Mouse (Mus musculus) liver, embryonic 11.5 days (tissue): ENCODE results near the gene Ankrd34a. TPM values are rescaled to one million over a fixed set of nuclear protein-coding genes. Genes with fewer than 3 reads are reported as not detected.

Experiments
- ATAC-seq: fragments of 200-750 bp; cut with Nextera tagmentation; replicated peaks from 2 replicates; pipeline ENCODE4 v1.8.0; 2017; ENCODE audit warnings: moderate number of reproducible peaks, mild to moderate bottlenecking, moderate TSS enrichment, moderate library complexity; ENCODE audit not compliant: low FRiP score
- DNase-seq: peaks from one replicate; pipeline ENCODE4 v3.0.0-alpha.2; 2017; ENCODE audit warnings: low spot score
- H3K27ac ChIP-seq: fragments of 300-500 bp; sonication (generic); 2 replicates; pipeline ENCODE4 v1.5.1; 2014; ENCODE audit warnings: mild to moderate bottlenecking, low read depth, low read length, control low read depth
- H3K27me3 ChIP-seq: fragments of 300-500 bp; sonication (generic); replicated peaks from 2 replicates; pipeline ENCODE4 v1.6.1; 2014; ENCODE audit warnings: low read length, mixed read lengths; ENCODE audit not compliant: control insufficient read depth, insufficient read depth
- H3K36me3 ChIP-seq: fragments of 300-500 bp; sonication (generic); 2 replicates; pipeline ENCODE4 v1.6.1; 2014; ENCODE audit warnings: mild to moderate bottlenecking, low read length, moderate library complexity, mixed read lengths; ENCODE audit not compliant: control insufficient read depth, insufficient read depth
- H3K4me1 ChIP-seq: fragments of 300-500 bp; sonication (generic); replicated peaks from 2 replicates; pipeline ENCODE4 v1.6.1; 2014; ENCODE audit warnings: low read length, mixed read lengths; ENCODE audit not compliant: control insufficient read depth, insufficient read depth
- H3K4me2 ChIP-seq: fragments of 300-500 bp; sonication (generic); 2 replicates; pipeline ENCODE4 v1.6.1; 2014; ENCODE audit warnings: mild to moderate bottlenecking, control low read depth, moderate library complexity
- H3K4me3 ChIP-seq: fragments of 300-500 bp; sonication (generic); 2 replicates; pipeline ENCODE4 v1.5.1; 2014; ENCODE audit warnings: low read depth, low read length, control low read depth
- H3K9ac ChIP-seq: fragments of 300-500 bp; sonication (generic); 2 replicates; pipeline ENCODE4 v1.6.1; 2014; ENCODE audit warnings: low read depth, low read length, control low read depth
- H3K9me3 ChIP-seq: fragments of 300-500 bp; sonication (generic); 2 replicates; pipeline ENCODE4 v1.6.1; 2016; ENCODE audit warnings: low read length, inconsistent platforms, mixed read lengths; ENCODE audit not compliant: control insufficient read depth
- WGBS: fragments of 180-500 bp; shearing (Covaris S2); extraction: QIAGEN DNeasy Blood & Tissue Kit; methylation state at CpG from one replicate; pipeline ENCODE4 v1.1.7; 2014; 5-methylcytosine and 5-hydroxymethylcytosine counted together
- polyA plus RNA-seq: library from polyadenylated mRNA; unstranded; fragments of >200 nt; fragmentation: Nextera tagmentation; extraction: Ambion mirVana; gene quantifications from 2 replicates; pipeline ENCODE4 v1.2.1, GENCODE M21; 2014

The Ankrd34a gene
- polyA plus RNA-seq, 1 experiment from 2014 or later = 1.1 TPM

DNA sequence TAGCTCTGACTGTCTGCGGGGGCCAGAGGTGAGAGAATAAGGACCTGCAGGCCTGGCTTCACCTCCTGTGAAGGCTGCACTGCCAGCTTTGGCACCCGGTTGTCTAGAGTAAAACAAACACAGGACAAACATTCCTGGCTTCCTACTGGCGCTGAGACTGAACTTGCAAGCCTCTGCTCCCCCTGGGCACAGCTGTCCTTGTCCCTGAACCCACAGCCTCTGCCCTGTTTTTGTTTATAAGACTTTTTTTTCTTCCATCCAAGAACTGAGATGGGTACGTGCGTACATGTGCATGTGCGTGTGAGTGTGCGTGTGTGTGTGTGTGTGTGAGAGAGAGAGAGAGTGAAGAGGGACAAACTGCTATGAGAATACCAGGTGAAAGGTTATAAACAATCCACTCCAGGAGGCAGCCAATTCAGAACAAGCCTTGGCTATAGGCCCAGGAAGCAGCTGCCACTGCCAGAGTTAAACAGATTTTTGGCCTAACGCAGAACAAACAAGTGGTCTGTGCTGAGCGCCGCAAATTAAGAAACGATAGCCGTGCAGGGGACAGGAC lies 41.3 kb upstream of the Ankrd34a start:
- no peak for ATAC-seq
- Histone ChIP-seq H3K27ac (peak overlapping the region; percentile 9; the same call in 1 of the 2 replicates), H3K4me1 (peaks cover 20% of the 10 kb centered on the region), H3K36me3 (peaks cover 7% of the 10 kb centered on the region), H3K4me3 (no peak overlapping the region), H3K9me3 (no peaks in the 10 kb centered on the region), H3K27me3 (0 out of 2 replicates have a peak, but pooled peaks cover 2% of the 10 kb centered on the region), H3K4me2 (no peak overlapping the region), H3K9ac (0 out of 2 replicates have a peak overlapping the region, but pooled peaks have one; percentile 30)
- no peak for DNase-seq
- 66% methylated on average over 12 of the region's 12 CpGs for WGBS

DNA sequence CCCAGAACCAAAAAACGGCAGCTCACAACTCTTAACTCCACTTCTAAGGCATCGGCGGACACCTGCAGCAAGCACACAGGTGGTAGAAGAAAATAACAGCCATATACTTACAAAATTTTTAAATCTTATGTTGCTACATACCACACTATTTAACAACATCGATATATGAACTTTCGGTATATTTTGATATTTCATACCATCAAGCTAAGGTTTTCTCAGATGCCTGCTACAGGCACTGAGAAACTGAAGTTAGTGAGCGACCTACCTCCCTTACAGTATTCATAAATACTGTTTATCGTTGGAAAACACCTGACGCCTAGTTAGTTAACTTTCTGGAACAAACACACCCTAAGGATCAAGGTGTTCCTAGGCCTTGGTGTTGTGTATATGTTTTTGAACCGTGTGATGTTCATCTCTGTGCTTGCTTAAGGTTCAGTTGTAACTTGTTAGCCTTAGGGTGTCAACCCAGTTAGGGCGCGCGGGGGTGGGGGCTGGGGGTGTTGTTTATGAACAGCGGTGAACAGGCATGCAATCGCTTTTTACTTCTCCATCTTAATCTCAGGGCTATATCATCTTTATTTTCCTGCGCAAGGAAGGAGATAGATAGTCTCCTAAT lies 40.3 kb upstream of the Ankrd34a start:
- Histone ChIP-seq H3K9me3 (no peaks in the 10 kb centered on the region), H3K4me3 (peak overlapping the region; percentile 82), H3K9ac (peak overlapping the region; percentile 95), H3K27ac (no peak overlapping the region; the same call in 1 of the 2 replicates), H3K4me2 (peak overlapping the region; percentile 82), H3K27me3 (no peaks in the 10 kb centered on the region), H3K4me1 (peaks cover 24% of the 10 kb centered on the region), H3K36me3 (peaks cover 17% of the 10 kb centered on the region)
- ATAC-seq (no peak), DNase-seq (no peak)
- WGBS = 71% methylated on average over 15 of the region's 15 CpGs

DNA sequence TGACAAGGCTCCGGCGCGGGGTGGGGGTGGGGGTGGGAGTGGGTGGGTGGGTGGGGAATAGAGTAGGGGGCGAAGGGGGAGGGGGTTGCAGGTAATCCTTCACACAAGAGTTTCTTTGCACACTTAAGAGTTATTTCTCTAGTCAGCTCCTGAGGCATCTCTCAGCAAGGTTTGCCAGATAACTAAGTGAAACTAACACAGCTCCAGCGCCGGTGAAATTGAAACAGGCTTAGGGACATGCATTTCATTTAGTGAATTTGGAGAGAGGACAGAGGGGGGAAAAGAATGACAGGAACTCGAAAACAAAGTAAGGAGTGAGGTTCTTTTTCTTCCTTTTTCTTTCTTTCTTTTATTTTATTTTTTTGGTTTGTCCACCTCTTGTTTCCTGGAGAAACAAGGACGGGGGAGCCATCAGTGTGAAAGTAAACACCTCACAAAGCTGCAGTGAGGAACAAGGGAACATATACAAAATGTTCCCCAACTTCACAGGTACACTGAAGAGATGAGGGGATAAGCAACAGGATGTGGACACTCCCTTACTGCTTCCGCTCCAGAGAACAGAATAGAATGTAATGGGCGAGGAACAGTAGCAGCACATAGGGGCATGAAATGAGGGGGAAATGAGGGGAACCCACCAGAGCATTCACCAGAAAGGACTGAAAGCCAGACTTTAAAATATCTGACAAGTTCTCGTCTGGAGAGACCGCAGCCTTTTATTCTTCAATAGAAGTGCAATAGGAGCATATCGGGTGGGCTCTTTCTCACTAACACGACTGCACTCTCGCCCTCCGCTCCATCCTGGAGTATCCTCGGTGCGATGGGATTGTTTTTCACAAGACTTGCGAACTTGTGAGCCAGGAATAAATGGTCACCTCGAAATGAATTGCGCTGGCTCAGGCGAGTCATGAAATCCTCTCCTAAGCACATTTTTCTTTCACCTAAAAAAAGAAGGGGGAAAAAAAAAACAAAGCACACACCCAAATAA lies 39.5 kb upstream of the Ankrd34a start:
- no peaks in the 10 kb centered on the region for H3K9me3 ChIP-seq
- WGBS = 5% methylated on average over 22 of the region's 22 CpGs
- H3K4me2 ChIP-seq = peak overlapping the region; percentile 82
- H3K9ac ChIP-seq = peak overlapping the region; percentile 95
- ATAC-seq (no peak), DNase-seq (peak; percentile 56)
- H3K4me1 ChIP-seq = peaks cover 24% of the 10 kb centered on the region
- H3K27me3 ChIP-seq = no peaks in the 10 kb centered on the region
- H3K27ac ChIP-seq = peak overlapping the region; percentile 84
- H3K4me3 ChIP-seq = peak overlapping the region; percentile 82
- H3K36me3 ChIP-seq = peaks cover 20% of the 10 kb centered on the region

DNA sequence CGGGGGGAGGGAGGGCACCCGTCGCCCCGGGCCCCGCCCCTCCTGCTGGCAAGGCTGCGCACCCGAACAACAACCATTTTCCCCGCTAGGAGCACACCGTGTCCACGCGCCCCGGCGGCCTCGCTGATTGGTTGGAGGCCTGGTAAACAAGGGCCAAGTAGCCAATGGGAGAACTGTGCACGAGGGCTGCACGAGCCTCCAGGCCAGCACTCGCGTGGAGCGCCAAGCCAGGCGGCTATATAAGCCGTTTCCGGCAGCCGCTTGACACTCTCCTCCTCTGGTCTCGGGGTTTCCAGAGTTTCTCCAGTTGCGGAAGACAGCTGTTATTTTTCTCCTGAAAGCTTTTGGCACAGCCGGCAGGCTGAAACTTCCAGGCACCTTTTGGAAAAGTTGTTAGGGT lies 38.7 kb upstream of the Ankrd34a start, which contains the start of gene Txnip:
TSS of gene Txnip (plus strand) at position 264 of the 400 bp plus-strand sequence.
- no peaks in the 10 kb centered on the region for H3K9me3 ChIP-seq
- ATAC-seq (peak; percentile 99), DNase-seq (peak; percentile 99)
- no peaks in the 10 kb centered on the region for H3K27me3 ChIP-seq
- 1% methylated on average over 26 of the region's 26 CpGs for WGBS
- peak within 1 kb of the TSS; percentile 84 for H3K27ac ChIP-seq
- H3K4me3 ChIP-seq = peak within 1 kb of the TSS; percentile 82
- H3K4me1 ChIP-seq = peaks cover 24% of the 10 kb centered on the region
- peak within 1 kb of the TSS; percentile 82 for H3K4me2 ChIP-seq
- peaks cover 20% of the 10 kb centered on the region for H3K36me3 ChIP-seq
- peak within 1 kb of the TSS; percentile 95 for H3K9ac ChIP-seq

DNA sequence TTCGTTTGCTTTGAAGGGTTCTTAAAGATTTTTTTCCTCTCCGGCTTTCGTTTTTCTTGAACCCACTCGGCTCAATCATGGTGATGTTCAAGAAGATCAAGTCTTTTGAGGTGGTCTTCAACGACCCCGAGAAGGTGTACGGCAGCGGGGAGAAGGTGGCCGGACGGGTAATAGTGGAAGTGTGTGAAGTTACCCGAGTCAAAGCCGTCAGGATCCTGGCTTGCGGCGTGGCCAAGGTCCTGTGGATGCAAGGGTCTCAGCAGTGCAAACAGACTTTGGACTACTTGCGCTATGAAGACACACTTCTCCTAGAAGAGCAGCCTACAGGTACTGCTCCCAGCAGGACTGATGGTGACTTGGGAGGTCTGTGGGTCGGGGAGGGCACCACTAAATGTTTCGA lies 38.3 kb upstream of the Ankrd34a start:
- Histone ChIP-seq H3K36me3 (peaks cover 20% of the 10 kb centered on the region), H3K27me3 (no peaks in the 10 kb centered on the region), H3K4me1 (peaks cover 24% of the 10 kb centered on the region), H3K9ac (peak overlapping the region; percentile 95), H3K4me3 (peak overlapping the region; percentile 82), H3K4me2 (peak overlapping the region; percentile 82), H3K27ac (peak overlapping the region; percentile 73), H3K9me3 (no peaks in the 10 kb centered on the region)
- WGBS = under 1% methylated on average over 17 of the region's 17 CpGs
- DNase-seq = no peak
- ATAC-seq = no peak

DNA sequence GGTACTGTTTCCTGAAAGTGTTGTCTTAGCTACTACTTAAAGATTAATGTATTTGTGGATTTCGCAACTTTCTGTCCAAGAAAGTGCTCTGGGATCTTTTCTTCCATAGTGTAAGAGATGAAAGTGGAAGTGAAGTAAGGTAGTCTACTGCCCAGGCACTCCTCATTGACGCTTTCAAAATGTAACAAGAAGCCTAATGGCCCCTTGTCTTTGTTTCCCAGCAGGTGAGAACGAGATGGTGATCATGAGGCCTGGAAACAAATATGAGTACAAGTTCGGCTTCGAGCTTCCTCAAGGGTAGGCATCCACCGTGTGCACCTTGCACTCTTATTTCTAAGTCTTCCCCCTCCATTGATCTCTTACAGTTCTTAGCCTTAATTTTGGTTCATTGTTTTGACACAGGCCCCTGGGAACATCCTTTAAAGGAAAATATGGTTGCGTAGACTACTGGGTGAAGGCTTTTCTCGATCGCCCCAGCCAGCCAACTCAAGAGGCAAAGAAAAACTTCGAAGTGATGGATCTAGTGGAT lies 37.7 kb upstream of the Ankrd34a start:
- no peak for DNase-seq
- ATAC-seq = no peak
- peak overlapping the region; percentile 73 for H3K27ac ChIP-seq
- H3K36me3 ChIP-seq = peaks cover 20% of the 10 kb centered on the region
- no peaks in the 10 kb centered on the region for H3K27me3 ChIP-seq
- no peaks in the 10 kb centered on the region for H3K9me3 ChIP-seq
- WGBS = 25% methylated on average over 10 of the region's 10 CpGs
- H3K4me2 ChIP-seq = peak overlapping the region; percentile 82
- peak overlapping the region; percentile 82 for H3K4me3 ChIP-seq
- H3K4me1 ChIP-seq = peaks cover 24% of the 10 kb centered on the region
- peak overlapping the region; percentile 95 for H3K9ac ChIP-seq

DNA sequence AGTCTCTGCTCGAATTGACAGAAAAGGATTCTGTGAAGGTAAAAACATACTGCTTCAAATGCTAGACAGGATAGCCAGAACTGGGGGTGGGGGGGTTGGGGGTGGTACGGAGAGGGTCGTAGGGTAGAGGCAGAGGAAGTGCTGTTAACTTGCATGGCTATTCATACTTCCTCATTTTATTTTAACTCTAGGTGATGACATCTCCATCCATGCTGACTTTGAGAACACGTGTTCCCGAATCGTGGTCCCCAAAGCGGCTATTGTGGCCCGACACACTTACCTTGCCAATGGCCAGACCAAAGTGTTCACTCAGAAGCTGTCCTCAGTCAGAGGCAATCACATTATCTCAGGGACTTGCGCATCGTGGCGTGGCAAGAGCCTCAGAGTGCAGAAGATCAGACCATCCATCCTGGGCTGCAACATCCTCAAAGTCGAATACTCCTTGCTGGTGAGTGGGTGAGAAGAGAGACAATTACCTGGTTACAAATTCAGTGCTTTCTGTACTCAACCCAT lies 37.0 kb upstream of the Ankrd34a start:
- no peak for DNase-seq
- H3K4me1 ChIP-seq = peaks cover 29% of the 10 kb centered on the region
- 50% methylated on average over 12 of the region's 12 CpGs for WGBS

More for the DNA sequence above, 37.0 kb upstream of the Ankrd34a start:
- peak overlapping the region; percentile 82 for H3K4me3 ChIP-seq
- peak overlapping the region; percentile 82 for H3K4me2 ChIP-seq
- ATAC-seq = no peak
- H3K27me3 ChIP-seq = no peaks in the 10 kb centered on the region
- H3K9ac ChIP-seq = peak overlapping the region; percentile 95
- peak overlapping the region; percentile 33; the same call in 1 of the 2 replicates for H3K27ac ChIP-seq
- H3K36me3 ChIP-seq = peaks cover 20% of the 10 kb centered on the region
- H3K9me3 ChIP-seq = no peaks in the 10 kb centered on the region
